9 mouse cellular contexts compared by ENCODE assay signal in the genomic region with DNA sequence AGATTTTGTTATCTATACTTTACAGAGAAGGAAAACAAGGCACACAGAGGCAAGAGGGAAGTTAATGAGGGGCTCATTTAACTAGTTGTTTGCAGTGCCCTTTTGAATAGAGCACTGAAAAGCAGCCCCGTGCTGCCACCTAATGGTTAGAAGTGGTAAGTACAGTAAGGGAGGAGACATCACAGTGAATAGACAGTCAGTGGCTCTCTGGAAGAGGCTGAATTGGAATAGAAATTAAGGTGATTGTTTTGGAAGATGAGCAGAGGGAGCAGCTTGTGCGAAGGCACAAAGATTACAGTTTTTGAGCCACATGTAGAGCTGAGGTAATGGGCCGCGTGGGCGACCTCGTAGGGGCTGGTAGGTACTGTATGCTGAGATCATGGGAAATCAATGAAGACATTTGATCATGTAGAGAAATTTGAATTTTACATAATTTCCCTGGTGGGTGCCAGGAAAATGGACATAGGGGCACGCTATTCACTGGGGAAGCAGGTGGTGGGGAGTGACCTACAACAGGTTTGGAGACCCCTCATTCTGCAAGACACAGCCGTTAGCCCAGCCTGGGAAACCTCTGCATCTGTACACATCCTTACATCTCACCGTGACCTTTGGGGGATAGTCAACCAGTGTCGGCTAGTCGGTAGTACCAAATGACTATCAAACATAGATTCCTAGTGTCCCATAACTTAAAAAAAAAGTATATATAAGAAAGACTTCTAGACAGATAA. TPM values are rescaled to one million over a fixed set of nuclear protein-coding genes. Genes with fewer than 3 reads are reported as not detected.
A peak's percentile ranks its signal among the peaks of the same experiment; 100 is the strongest.
DNase-seq lines count a peak whose midpoint lies in the region; ATAC-seq and TF ChIP-seq lines count a peak whose summit lies in the region.
"Had no signal": no experiment of that assay in that cellular context is flagged by ENCODE, and none has a peak within 500 bp of the region (broad histone marks: within the 10 kb centered on the region; RNA-seq: fewer than 3 reads in every experiment).

No protein-coding gene starts in this region.

- H3K36me3 ChIP-seq in E14TG2a.4 (ENCODE audit: insufficient read depth, low read length) = no peaks in the 10 kb centered on the region
- H3K36me3 ChIP-seq in hindbrain, embryonic 11.5 days (ENCODE audit: control insufficient read depth, insufficient read depth, low read length) = no peaks in the 10 kb centered on the region
- no peaks in the 10 kb centered on the region for H3K36me3 ChIP-seq in midbrain, embryonic 10.5 days

- H3K4me2 ChIP-seq in hindbrain, embryonic 11.5 days (replicated peaks; ENCODE audit: low read depth, low read length) = no peak overlapping the region

- 48% methylated on average over 11 of the region's 11 CpGs for WGBS in hindbrain, embryonic 11.5 days
- WGBS in midbrain, embryonic 10.5 days = 47% methylated on average over 11 of the region's 11 CpGs

- peak; percentile 94 for TF ChIP-seq CTCF in E14TG2a.4 (conservative IDR thresholded peaks at IDR 0.05; ENCODE audit: low read length)

- peak; percentile 26 for DNase-seq in adrenal gland, postnatal 14 days
- no peak for DNase-seq in adrenal gland, adult 18-20 months (ENCODE audit: low spot score in 2 of 2)
- DNase-seq in embryo, embryonic 11 days = peak; percentile 73
- peak; percentile 80 for DNase-seq in hindbrain, embryonic 11.5 days (ENCODE audit: low spot score)
- peak; percentile 41 to 64 for DNase-seq in layer of hippocampus, postnatal 10 days (ENCODE audit: low spot score in 2 of 2)
- DNase-seq in midbrain, embryonic 10.5 days (ENCODE audit: low spot score) = peak; percentile 51
- peak; percentile 17 for DNase-seq in thymus, postnatal 4 days

- H3K27ac ChIP-seq in hindbrain, embryonic 11.5 days (ENCODE audit: low read depth, low read length) = no peak overlapping the region
- no peak overlapping the region for H3K27ac ChIP-seq in midbrain, embryonic 10.5 days (replicated peaks)

- H3K9me3 ChIP-seq in E14TG2a.4 (ENCODE audit: low read length) = no peaks in the 10 kb centered on the region
- no peaks in the 10 kb centered on the region for H3K9me3 ChIP-seq in hindbrain, embryonic 11.5 days (ENCODE audit: control insufficient read depth, low read length)
- H3K9me3 ChIP-seq in midbrain, embryonic 10.5 days (replicated peaks) = no peaks in the 10 kb centered on the region

- H3K9ac ChIP-seq in hindbrain, embryonic 11.5 days (ENCODE audit: low read depth, low read length) = no peak overlapping the region

- ATAC-seq in hindbrain, embryonic 11.5 days (ENCODE audit: low FRiP score) = peak; percentile 79

- H3K4me3 ChIP-seq in E14TG2a.4 (replicated peaks; ENCODE audit: low read length) = no peak overlapping the region
- H3K4me3 ChIP-seq in hindbrain, embryonic 11.5 days (ENCODE audit: low read depth, low read length) = no peak overlapping the region
- peak overlapping the region; percentile 38 for H3K4me3 ChIP-seq in midbrain, embryonic 10.5 days

- no peaks in the 10 kb centered on the region for H3K27me3 ChIP-seq in E14TG2a.4 (ENCODE audit: insufficient read depth, low read length)
- no peaks in the 10 kb centered on the region for H3K27me3 ChIP-seq in hindbrain, embryonic 11.5 days (ENCODE audit: control insufficient read depth, insufficient read depth, low read length)
- H3K27me3 ChIP-seq in midbrain, embryonic 10.5 days (ENCODE audit: low read depth, poor library complexity, severe bottlenecking) = no peaks in the 10 kb centered on the region

- H3K4me1 ChIP-seq in E14TG2a.4 (replicated peaks; ENCODE audit: low read depth, low read length) = no peaks in the 10 kb centered on the region
- H3K4me1 ChIP-seq in hindbrain, embryonic 11.5 days (replicated peaks; ENCODE audit: control insufficient read depth, insufficient read depth, low read length) = no peaks in the 10 kb centered on the region
- H3K4me1 ChIP-seq in midbrain, embryonic 10.5 days = 0 out of 2 replicates have a peak, but pooled peaks cover 5% of the 10 kb centered on the region

RNA-seq across cellular contexts. Expression of a gene that starts 15.6 kb away (rescaled TPM):
- total RNA-seq in adrenal gland, postnatal 14 days (2021) = not detected in 2 replicates
- total RNA-seq in adrenal gland, adult 18-20 months (2021) = not detected
- polyA plus RNA-seq in hindbrain, embryonic 11.5 days (2014; fragmentation: Nextera tagmentation; extraction: Ambion mirVana) = not detected in 2 replicates
- not detected for total RNA-seq in layer of hippocampus, postnatal 10 days (2021)
- polyA plus RNA-seq in midbrain, embryonic 10.5 days (2016; fragmentation: Nextera tagmentation; extraction: Ambion mirVana) = not detected in 2 replicates
- total RNA-seq: left cerebral cortex, adult 8-10 months had no signal

RNA-seq across cellular contexts. Expression of a gene that starts 17.2 kb away (rescaled TPM):
- total RNA-seq in adrenal gland, postnatal 14 days (2021) = not detected in 2 replicates
- not detected for total RNA-seq in adrenal gland, adult 18-20 months (2021)
- polyA plus RNA-seq in hindbrain, embryonic 11.5 days (2014; fragmentation: Nextera tagmentation; extraction: Ambion mirVana) = not detected in 2 replicates
- not detected for total RNA-seq in layer of hippocampus, postnatal 10 days (2021)
- polyA plus RNA-seq in midbrain, embryonic 10.5 days (2016; fragmentation: Nextera tagmentation; extraction: Ambion mirVana) = not detected in 2 replicates
- total RNA-seq: left cerebral cortex, adult 8-10 months had no signal

RNA-seq across cellular contexts. Expression of a gene that starts 31.6 kb away (rescaled TPM):
- total RNA-seq in adrenal gland, postnatal 14 days (2021) = not detected in 2 replicates
- not detected for total RNA-seq in adrenal gland, adult 18-20 months (2021)
- not detected in 2 replicates for polyA plus RNA-seq in hindbrain, embryonic 11.5 days (2014; fragmentation: Nextera tagmentation; extraction: Ambion mirVana)
- not detected for total RNA-seq in layer of hippocampus, postnatal 10 days (2021)
- polyA plus RNA-seq in midbrain, embryonic 10.5 days (2016; fragmentation: Nextera tagmentation; extraction: Ambion mirVana) = not detected in 2 replicates
- total RNA-seq: left cerebral cortex, adult 8-10 months had no signal

RNA-seq across cellular contexts. Expression of a gene that starts 34.1 kb away (rescaled TPM):
- not detected in 2 replicates for total RNA-seq in adrenal gland, postnatal 14 days (2021)
- not detected for total RNA-seq in adrenal gland, adult 18-20 months (2021)
- polyA plus RNA-seq in hindbrain, embryonic 11.5 days (2014; fragmentation: Nextera tagmentation; extraction: Ambion mirVana) = not detected in 2 replicates
- not detected for total RNA-seq in layer of hippocampus, postnatal 10 days (2021)
- polyA plus RNA-seq in midbrain, embryonic 10.5 days (2016; fragmentation: Nextera tagmentation; extraction: Ambion mirVana) = not detected in 2 replicates
- total RNA-seq: left cerebral cortex, adult 8-10 months had no signal

RNA-seq across cellular contexts. Expression of a gene that starts 38.1 kb away (rescaled TPM):
- 0.26 TPM in 1 of 2 replicates, not detected in the other for total RNA-seq in adrenal gland, postnatal 14 days (2021)
- total RNA-seq in adrenal gland, adult 18-20 months (2021) = under 1 TPM; 0.16 to 0.30 TPM
- 0.20 and 0.34 TPM in 2 replicates for polyA plus RNA-seq in hindbrain, embryonic 11.5 days (2014; fragmentation: Nextera tagmentation; extraction: Ambion mirVana)
- 1 to 10 TPM; 1.2 to 2.0 TPM for total RNA-seq in layer of hippocampus, postnatal 10 days (2021)
- 0.31 and 0.48 TPM in 2 replicates for polyA plus RNA-seq in midbrain, embryonic 10.5 days (2016; fragmentation: Nextera tagmentation; extraction: Ambion mirVana)

Comparison
In these comparisons a context has a peak if more than half of its experiments do, and no peak if none do; other contexts are left out.
1. DNase-seq: peak in adrenal gland, postnatal 14 days (single experiment), embryo, embryonic 11 days (single experiment), hindbrain, embryonic 11.5 days (single experiment), layer of hippocampus, postnatal 10 days (2 of 2), midbrain, embryonic 10.5 days (single experiment) and thymus, postnatal 4 days (single experiment); none in adrenal gland, adult 18-20 months (0 of 2).